Mouse (Mus musculus) kidney, adult 2 months (tissue): ENCODE measurements at regions not wholly inside any gene's neighbourhood (a gene's known extent, or its start where the extent isn't known, plus 50 kb on each side); places are given as distances from the start of the nearest gene placed in this dataset.

ENCODE experiments used
- CTCF ChIP-seq: fragments of 200-500 bp; conservative IDR thresholded peaks from 2 replicates; pipeline ENCODE4 v1.5.1; 2011; ENCODE audit warnings: low read depth, mild to moderate bottlenecking, control low read depth, low read length, moderate library complexity, mixed read lengths; ENCODE audit not compliant: insufficient read depth, insufficient read length
- POLR2A ChIP-seq: fragments of 200-500 bp; IDR thresholded peaks from one replicate; pipeline ENCODE4 v1.6.1; 2011; ENCODE audit warnings: low read depth, low read length, control low read depth

- TF ChIP-seq CTCF: no peak
- TF ChIP-seq POLR2A: no peak
Measured at GRCm38 (mm10) chr8:44155705-44156321, 446.0 kb upstream of the Adam34 start.
